Mouse (Mus musculus) Patski (cell line): ENCODE results near the gene Rab3gap2. TPM values are rescaled to one million over a fixed set of nuclear protein-coding genes. Genes with fewer than 3 reads are reported as not detected.
A peak's percentile ranks its signal among the peaks of the same experiment; 100 is the strongest.

ENCODE experiments used
- ATAC-seq: fragments of 100-300 bp; one replicate; pipeline ENCODE4 v1.8.0; 2021
- CTCF ChIA-PET: fragments of 350-600 bp; sonication (Branson Sonifier 250); formaldehyde crosslinking; loops from one replicate; lab custom pipeline; 2022; ENCODE audit warnings: inconsistent platforms; lab: Charles Lee
- POLR2A ChIA-PET: fragments of 350-600 bp; sonication (Branson Sonifier 250); formaldehyde crosslinking; loops from one replicate; lab custom pipeline; 2022; ENCODE audit warnings: antibody characterized with exemption, inconsistent platforms; lab: Charles Lee
- DNase-seq: peaks from one replicate; pipeline ENCODE4 v3.0.0-alpha.2; 2011; ENCODE audit warnings: low read depth, low spot score
- H3K27me3 ChIP-seq: fragments of 371-371 bp; one replicate; pipeline ENCODE4 v1.5.1; 2021
- CTCF ChIP-seq: fragments of 100-300 bp; IDR thresholded peaks from one replicate; pipeline ENCODE4 v1.5.1; 2021
- in situ Hi-C: fragments of 300-500 bp; cut with MboI; formaldehyde crosslinking; loops from 3 replicates; pipeline ENCODE4 v1.11.1; 2018; ENCODE audit warnings: low pct_unique_long_range_greater_than_20kb, mixed read lengths
- polyA plus RNA-seq: library from polyadenylated mRNA; unstranded; gene quantifications from one replicate; pipeline ENCODE4 v1.2.3, GENCODE M21; 2021

Gene Rab3gap2
- polyA plus RNA-seq, 1 experiment from 2014 or later = 35.2 TPM

DNA sequence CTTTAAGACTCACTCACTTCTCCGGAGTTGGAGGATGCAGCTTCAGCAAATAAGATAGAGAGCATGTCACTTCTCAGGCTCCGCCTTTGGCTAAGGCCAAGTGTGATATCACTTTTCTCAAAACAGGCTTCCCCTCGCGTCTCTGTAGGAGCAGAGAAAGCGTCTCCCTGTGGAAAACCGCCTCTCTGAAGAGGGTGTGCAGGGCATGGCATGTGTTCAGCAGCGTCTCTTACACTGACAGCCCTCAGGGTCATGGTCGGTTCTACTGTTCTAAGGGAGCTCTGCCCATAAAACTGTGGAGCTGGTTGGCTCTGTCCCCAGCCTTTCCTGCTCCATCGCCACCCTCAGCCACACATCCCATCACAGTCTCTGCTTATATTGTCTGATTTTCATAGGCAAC, 75.4 kb downstream of the Rab3gap2 start:
- in situ Hi-C loops = no loop called here
- CTCF ChIA-PET = interaction anchor here (1.2 to 1.3 kb wide), 2 partner anchors 12 kb away, joined by 3 read pairs; no protein-coding TSS in a partner anchor
- POLR2A ChIA-PET = interaction anchor here (0.6 to 0.7 kb wide), 2 partner anchors 9 to 392 kb away, joined by 3 read pairs; no protein-coding TSS in a partner anchor
- ATAC-seq = no peak
- no peak for TF ChIP-seq CTCF
- no peaks in the 10 kb centered on the region for H3K27me3 ChIP-seq
- DNase-seq = no peak

DNA sequence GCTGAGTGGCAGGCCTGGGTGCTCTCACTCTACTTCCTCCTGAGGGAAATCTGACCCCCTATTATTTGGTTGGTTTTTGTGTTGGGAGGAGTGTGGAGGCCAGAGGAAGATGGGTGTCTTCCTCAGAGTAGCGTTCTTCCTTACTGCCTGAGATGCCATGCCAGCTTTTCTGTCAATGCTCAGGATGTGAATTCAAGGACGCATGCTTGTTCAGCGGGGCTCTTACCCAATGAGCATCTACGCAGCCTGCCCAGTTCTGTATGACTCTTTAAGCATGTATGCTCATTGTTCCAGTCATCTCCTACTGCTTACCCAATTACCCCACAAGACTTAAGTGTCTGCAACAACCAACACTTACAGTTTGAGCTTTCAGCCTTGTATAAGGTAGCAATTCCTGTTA, 76.7 kb downstream of the Rab3gap2 start:
- H3K27me3 ChIP-seq = no peaks in the 10 kb centered on the region
- in situ Hi-C loops = no loop called here
- ChIA-PET POLR2A (no interaction called here), CTCF (interaction anchor here (1.3 kb wide), 1 partner anchor 10 kb away, joined by 3 read pairs; no protein-coding TSS in a partner anchor)
- no peak for TF ChIP-seq CTCF
- DNase-seq = no peak
- ATAC-seq = no peak

DNA sequence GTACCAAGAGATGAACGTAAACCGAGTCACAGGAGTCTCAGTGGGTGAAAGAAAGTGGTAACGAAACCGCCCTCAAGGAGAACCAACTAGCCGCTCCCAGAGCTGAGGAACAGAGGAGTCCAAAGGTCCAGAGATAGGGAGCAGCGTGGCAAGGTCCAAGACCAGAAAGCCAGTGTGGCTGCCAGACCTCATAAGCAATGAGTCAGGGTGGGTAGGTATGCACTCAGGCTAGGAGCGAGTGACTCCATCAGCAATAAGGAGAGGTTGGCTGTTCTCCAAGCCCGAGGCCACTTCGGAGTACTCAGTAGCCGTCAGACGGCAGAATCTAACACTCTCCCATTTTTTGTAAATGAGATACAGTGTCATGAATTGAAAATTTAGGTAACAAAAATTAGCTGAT, 78.9 kb downstream of the Rab3gap2 start:
- H3K27me3 ChIP-seq = no peaks in the 10 kb centered on the region
- DNase-seq (no peak), ATAC-seq (no peak)
- in situ Hi-C loops = no loop called here
- ChIA-PET POLR2A (interaction anchor here (0.6 to 1.6 kb wide), 2 partner anchors 11 to 25 kb away, joined by 3 to 4 read pairs; no protein-coding TSS in a partner anchor), CTCF (interaction anchor here (1.4 kb wide), 1 partner anchor 17 kb away, joined by 3 read pairs; no protein-coding TSS in a partner anchor)
- no peak for TF ChIP-seq CTCF

DNA sequence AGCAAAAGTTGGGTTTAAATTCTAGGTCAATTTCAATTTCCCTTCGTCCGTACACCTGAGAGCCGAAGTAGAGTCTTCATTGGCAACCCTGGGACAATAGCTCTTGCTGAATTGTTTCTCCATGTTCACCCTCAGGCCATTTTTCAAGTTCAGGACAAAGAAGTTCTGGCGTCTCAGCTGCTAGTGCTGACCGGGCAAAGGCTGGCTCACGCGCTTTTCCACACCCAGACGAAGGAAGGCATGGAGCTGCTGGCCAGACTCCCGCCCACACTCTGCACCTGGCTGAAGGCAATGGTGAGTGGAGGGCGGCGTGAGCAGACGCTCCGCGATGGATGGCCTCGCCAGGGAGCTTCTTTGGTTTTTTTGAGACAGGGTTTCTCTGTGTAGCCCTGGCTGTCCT, 79.3 kb downstream of the Rab3gap2 start:
- ATAC-seq = no peak
- in situ Hi-C loops = no loop called here
- no peak for DNase-seq
- H3K27me3 ChIP-seq = no peaks in the 10 kb centered on the region
- TF ChIP-seq CTCF = no peak
- POLR2A ChIA-PET = interaction anchor here (0.6 to 1.6 kb wide), 2 partner anchors 10 to 25 kb away, joined by 3 to 4 read pairs; no protein-coding TSS in a partner anchor
- CTCF ChIA-PET = interaction anchor here (1.0 to 1.4 kb wide), 2 partner anchors 11 to 17 kb away, joined by 3 to 4 read pairs; no protein-coding TSS in a partner anchor

DNA sequence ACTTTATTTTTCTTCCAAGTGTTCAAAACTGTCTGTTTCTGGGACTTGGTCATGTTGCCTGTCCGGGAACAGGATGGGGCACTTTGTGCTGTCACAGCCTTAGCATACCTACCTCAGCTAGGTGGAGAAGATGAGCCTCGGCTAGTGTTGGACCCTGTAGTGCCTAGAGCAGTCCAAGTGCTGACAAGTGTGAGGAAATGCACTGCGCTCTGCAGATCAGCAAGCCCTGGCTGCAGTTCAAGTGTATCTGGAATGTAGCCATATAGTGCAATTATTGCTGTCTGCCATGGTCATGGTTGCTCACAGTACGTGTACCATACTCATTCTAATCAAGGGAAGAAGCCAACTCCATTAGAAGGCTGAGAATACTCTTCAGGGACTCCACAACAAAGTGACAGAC, 80.8 kb downstream of the Rab3gap2 start:
- ATAC-seq (peak; percentile 35), DNase-seq (no peak)
- TF ChIP-seq CTCF = no peak
- ChIA-PET POLR2A (no interaction called here), CTCF (no interaction called here)
- H3K27me3 ChIP-seq = no peaks in the 10 kb centered on the region
- in situ Hi-C loops = no loop called here

DNA sequence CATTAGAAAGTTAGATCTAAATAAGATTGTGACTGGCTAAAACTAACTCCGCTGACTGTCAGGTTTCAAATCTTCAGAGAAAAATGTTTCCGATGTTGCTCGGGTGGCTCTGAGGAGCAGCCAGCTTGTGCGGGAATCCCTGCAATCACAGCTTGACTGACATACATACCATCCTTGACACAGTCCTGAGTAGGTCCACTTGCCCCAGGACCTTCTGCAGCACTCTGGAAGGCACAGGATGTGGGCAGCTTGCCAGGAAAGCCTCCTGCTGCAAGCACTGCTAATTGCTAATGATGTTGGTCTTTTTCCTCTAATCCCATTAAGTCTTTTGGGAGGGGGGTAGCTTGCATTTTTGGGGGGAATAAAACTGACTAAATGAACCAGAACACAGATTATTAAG, 81.3 kb downstream of the Rab3gap2 start:
- ChIA-PET POLR2A (no interaction called here), CTCF (no interaction called here)

DNA sequence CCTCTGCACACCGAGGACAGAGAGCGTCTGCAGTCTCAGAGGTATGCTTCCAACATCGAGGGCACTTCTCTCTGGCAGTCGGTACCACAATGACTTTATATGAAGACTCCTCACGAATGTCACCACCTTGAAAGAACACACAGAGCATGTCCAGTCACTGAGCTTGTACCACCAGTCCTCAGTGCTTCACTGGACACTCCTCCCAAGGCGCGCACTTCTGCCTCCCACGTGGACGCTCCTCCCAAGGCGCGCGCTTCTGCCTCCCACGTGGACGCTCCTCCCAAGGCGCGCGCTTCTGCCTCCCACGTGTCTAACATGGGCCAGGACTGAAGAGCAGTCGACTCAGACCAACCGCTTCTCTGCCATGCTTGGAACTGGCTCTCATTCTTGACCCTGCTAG, 83.1 kb downstream of the Rab3gap2 start:
- ChIA-PET CTCF (interaction anchor here (1.3 kb wide), 1 partner anchor 64 kb away, joined by 3 read pairs; no protein-coding TSS in a partner anchor), POLR2A (interaction anchor here (0.6 kb wide), 1 partner anchor 91 kb away, joined by 3 read pairs; no protein-coding TSS in a partner anchor)
- no peak for ATAC-seq
- no peaks in the 10 kb centered on the region for H3K27me3 ChIP-seq
- in situ Hi-C loops = no loop called here
- TF ChIP-seq CTCF = no peak
- no peak for DNase-seq

More for the DNA sequence above, 81.3 kb downstream of the Rab3gap2 start:
- no peak for TF ChIP-seq CTCF
- in situ Hi-C loops = no loop called here
- H3K27me3 ChIP-seq = no peaks in the 10 kb centered on the region
- no peak for DNase-seq
- no peak for ATAC-seq

DNA sequence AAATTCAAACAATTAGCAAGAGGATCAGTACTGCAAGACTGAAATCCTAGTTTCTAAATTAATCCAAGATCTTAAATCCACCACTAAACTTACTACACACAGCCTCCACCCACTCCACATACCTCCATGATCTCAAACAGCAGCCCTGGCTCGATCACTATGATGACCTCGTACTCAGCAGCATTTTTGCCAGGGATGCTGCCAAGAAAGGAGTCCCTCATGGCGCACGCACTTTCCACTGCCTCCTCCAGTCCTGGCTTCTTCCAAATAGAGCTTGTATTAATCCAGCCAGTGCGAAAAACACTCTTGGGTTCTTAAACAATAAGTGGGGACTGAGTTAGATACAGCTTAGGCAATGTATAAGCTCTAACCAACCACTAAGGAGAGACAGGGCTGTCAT, 85.3 kb downstream of the Rab3gap2 start:
- in situ Hi-C loops = no loop called here
- no peak for DNase-seq

DNA sequence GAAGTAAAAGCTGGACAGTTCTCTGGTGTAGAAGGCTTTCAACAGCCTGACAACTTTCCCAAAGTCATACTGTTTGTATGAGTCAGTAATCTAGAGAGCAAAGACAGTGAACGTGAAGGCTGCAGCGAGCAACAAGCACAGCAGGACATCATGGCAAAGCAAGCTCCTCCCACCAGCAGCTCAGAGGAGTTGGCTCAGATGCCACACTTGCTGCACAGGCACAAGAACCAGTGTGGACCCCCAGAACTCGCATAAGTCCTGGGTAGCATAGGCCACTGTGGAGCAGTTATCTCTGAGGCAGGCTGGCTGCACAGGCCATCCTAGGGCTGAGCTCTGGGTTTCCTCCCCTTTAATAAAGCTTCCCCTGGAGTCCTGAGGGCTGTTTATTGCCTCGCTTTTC, 87.4 kb downstream of the Rab3gap2 start:
- in situ Hi-C loops = no loop called here
- CTCF ChIA-PET = interaction anchor here (1.1 to 1.5 kb wide), 2 partner anchors 11 to 25 kb away, joined by 3 read pairs; no protein-coding TSS in a partner anchor
- DNase-seq (no peak), ATAC-seq (no peak)
- POLR2A ChIA-PET = interaction anchor here (1.8 kb wide), 1 partner anchor 10 kb away, joined by 4 read pairs; no protein-coding TSS in a partner anchor
- TF ChIP-seq CTCF = no peak
- H3K27me3 ChIP-seq = no peaks in the 10 kb centered on the region

More for the DNA sequence above, 85.3 kb downstream of the Rab3gap2 start:
- no peak for TF ChIP-seq CTCF
- ATAC-seq = no peak
- ChIA-PET CTCF (no interaction called here), POLR2A (no interaction called here)
- no peaks in the 10 kb centered on the region for H3K27me3 ChIP-seq

DNA sequence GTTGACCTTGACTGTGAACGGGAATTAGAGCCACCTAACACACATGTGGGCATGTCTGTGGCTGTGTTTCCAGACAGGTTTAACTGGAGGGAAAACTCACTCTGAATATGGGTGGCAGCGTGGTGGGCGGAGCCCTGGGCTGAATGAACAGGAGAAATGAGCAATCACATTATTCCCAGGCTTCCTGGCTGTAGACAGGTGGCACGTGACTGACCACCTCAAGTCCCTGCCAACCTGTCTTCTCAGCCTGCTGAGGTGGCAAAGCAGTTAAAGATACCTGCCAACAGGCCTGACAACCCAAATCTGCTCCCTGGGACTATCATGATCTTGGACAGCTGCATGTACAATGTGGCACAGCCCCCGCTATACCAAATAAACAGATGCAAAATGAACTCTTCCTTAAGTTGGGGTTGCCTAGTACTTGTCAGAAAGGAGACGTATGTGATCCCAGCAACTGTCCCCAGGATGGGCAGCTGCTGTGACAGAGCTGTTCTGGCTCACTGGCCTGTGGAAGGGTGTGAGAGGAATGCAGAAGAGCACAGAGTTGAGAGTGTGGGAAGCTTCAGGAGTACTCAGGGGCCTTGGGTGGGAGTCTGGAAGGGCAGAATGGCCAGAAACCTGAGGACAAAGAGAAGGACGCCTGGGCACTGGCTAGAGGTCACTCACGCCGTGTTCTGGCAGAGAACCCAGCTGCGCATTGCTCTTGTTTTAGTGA, 88.9 kb downstream of the Rab3gap2 start:
- ATAC-seq (no peak), DNase-seq (no peak)
- in situ Hi-C loops = no loop called here
- no peak for TF ChIP-seq CTCF
- ChIA-PET CTCF (no interaction called here), POLR2A (interaction anchor here (1.2 to 1.8 kb wide), 2 partner anchors 8 to 9 kb away, joined by 3 to 4 read pairs; no protein-coding TSS in a partner anchor)
- H3K27me3 ChIP-seq = no peaks in the 10 kb centered on the region

DNA sequence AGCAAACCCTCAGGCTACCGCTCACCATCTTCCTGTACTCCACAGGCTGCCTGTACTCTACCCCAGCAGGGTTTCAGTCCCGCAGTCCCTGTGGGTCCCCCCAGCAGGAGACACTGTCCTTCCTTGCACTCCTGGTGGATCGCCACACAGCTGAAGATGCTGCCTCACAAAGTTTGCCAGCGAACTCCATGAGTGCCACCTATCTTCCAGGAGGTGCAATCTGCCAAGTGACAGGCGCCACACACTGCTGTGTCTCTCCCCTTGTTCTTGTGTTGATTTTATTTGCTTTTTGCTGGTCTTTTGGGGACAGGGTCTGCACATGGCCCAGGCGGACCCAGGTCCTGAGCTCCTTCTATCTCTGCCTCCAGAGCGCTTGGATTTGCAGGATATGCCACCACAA, 92.9 kb downstream of the Rab3gap2 start:
- ChIA-PET CTCF (no interaction called here), POLR2A (no interaction called here)
- in situ Hi-C loops = no loop called here
- DNase-seq = no peak
- no peak for TF ChIP-seq CTCF
- ATAC-seq = no peak
- H3K27me3 ChIP-seq = no peaks in the 10 kb centered on the region
